Mouse (Mus musculus) embryonic facial prominence, embryonic 11.5 days (tissue): ENCODE data around the gene Suco. TPM values are rescaled to one million over a fixed set of nuclear protein-coding genes. Genes with fewer than 3 reads are reported as not detected.

Experiments
- ATAC-seq: fragments of 200-750 bp; cut with Nextera tagmentation; replicated peaks from 2 replicates; pipeline ENCODE4 v1.8.0; 2017; ENCODE audit warnings: low read depth; ENCODE audit not compliant: insufficient number of reproducible peaks, low FRiP score, low TSS enrichment
- DNase-seq: peaks from one replicate; pipeline ENCODE4 v3.0.0-alpha.2; 2015; ENCODE audit warnings: low spot score
- H3K27ac ChIP-seq: fragments of 300-500 bp; sonication (generic); replicated peaks from 2 replicates; pipeline ENCODE4 v1.5.1; 2014; ENCODE audit warnings: mild to moderate bottlenecking, low read depth, low read length, control low read depth
- H3K27me3 ChIP-seq: fragments of 300-500 bp; sonication (generic); 2 replicates; pipeline ENCODE4 v1.6.1; 2014; ENCODE audit warnings: mild to moderate bottlenecking, low read length, moderate library complexity, mixed read lengths; ENCODE audit not compliant: control insufficient read depth, insufficient read depth
- H3K36me3 ChIP-seq: fragments of 300-500 bp; sonication (generic); replicated peaks from 2 replicates; pipeline ENCODE4 v1.6.1; 2014; ENCODE audit warnings: low read depth, mild to moderate bottlenecking, low read length, moderate library complexity, mixed read lengths; ENCODE audit not compliant: control insufficient read depth, insufficient read depth
- H3K4me1 ChIP-seq: fragments of 300-500 bp; sonication (generic); 2 replicates; pipeline ENCODE4 v1.6.1; 2014; ENCODE audit warnings: low read length, mixed read lengths; ENCODE audit not compliant: control insufficient read depth, insufficient read depth
- H3K4me2 ChIP-seq: fragments of 300-500 bp; sonication (generic); 2 replicates; pipeline ENCODE4 v1.6.1; 2014; ENCODE audit warnings: low read depth, mild to moderate bottlenecking, control low read depth, low read length, moderate library complexity
- H3K4me3 ChIP-seq: fragments of 300-500 bp; sonication (generic); 2 replicates; pipeline ENCODE4 v1.5.1; 2014; ENCODE audit warnings: low read depth, low read length, control low read depth
- H3K9ac ChIP-seq: fragments of 300-500 bp; sonication (generic); replicated peaks from 2 replicates; pipeline ENCODE4 v1.6.1; 2014; ENCODE audit warnings: mild to moderate bottlenecking, control low read depth, low read length
- H3K9me3 ChIP-seq: fragments of 300-500 bp; sonication (generic); replicated peaks from 2 replicates; pipeline ENCODE4 v1.6.1; 2016; ENCODE audit warnings: mild to moderate bottlenecking, low read length, inconsistent platforms, mixed read lengths; ENCODE audit not compliant: control insufficient read depth
- WGBS: fragments of 180-500 bp; shearing (Covaris S2); extraction: QIAGEN DNeasy Blood & Tissue Kit; methylation state at CpG from one replicate; pipeline ENCODE4 v1.1.7; 2014; 5-methylcytosine and 5-hydroxymethylcytosine counted together
- polyA plus RNA-seq: library from polyadenylated mRNA; unstranded; fragments of >200 nt; fragmentation: Nextera tagmentation; extraction: Ambion mirVana; gene quantifications from 2 replicates; pipeline ENCODE4 v1.2.1, GENCODE M21; 2014

Suco gene
- polyA plus RNA-seq, 1 experiment from 2014 or later, result 30.5 TPM

- Histone ChIP-seq H3K4me2 (no peak overlapping the region), H3K9me3 (no peaks in the 10 kb centered on the region), H3K27me3 (no peaks in the 10 kb centered on the region), H3K4me1 (no peaks in the 10 kb centered on the region), H3K27ac (no peak overlapping the region), H3K9ac (no peak overlapping the region), H3K4me3 (no peak overlapping the region), H3K36me3 (no peaks in the 10 kb centered on the region)
- 79% methylated on average over 2 of the region's 2 CpGs for WGBS
- DNase-seq (no peak), ATAC-seq (no peak)
Measured at GRCm38 (mm10) chr1:161771293-161771692, 105.2 kb downstream of the Suco start.

- H3K4me2 ChIP-seq, result no peak overlapping the region
- 96% methylated on average over 1 of the region's 1 CpGs for WGBS
- H3K9me3 ChIP-seq, result no peaks in the 10 kb centered on the region
- H3K4me3 ChIP-seq, result no peak overlapping the region
- ATAC-seq (no peak), DNase-seq (no peak)
- no peaks in the 10 kb centered on the region for H3K36me3 ChIP-seq
- no peaks in the 10 kb centered on the region for H3K4me1 ChIP-seq
- H3K9ac ChIP-seq, result no peak overlapping the region
- no peak overlapping the region for H3K27ac ChIP-seq
- no peaks in the 10 kb centered on the region for H3K27me3 ChIP-seq
Measured at GRCm38 (mm10) chr1:161769329-161769728, 107.2 kb downstream of the Suco start.

DNA sequence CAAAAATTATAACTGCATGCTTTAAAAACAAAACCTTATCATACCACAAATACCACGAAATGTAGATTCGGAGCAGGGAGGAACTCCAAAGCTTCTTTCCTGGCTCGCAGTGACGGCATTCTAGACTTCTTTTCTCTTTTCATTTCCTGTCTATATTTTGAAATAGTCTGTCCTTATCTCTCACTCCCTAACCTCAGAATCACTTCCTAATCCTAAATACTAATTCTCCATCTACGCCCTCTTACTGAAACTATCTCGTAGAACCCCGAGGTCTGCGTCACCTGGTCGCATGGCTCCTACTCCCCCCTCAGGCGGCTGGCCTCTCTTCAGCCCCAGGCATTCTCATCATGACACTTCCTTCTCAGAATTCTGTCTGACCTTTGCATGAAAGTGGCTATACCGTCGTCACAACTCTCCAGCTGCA is 109.4 kb downstream of the Suco start:
- Histone ChIP-seq H3K9ac (no peak overlapping the region), H3K36me3 (no peaks in the 10 kb centered on the region), H3K27me3 (no peaks in the 10 kb centered on the region), H3K4me2 (no peak overlapping the region), H3K4me1 (no peaks in the 10 kb centered on the region), H3K4me3 (no peak overlapping the region), H3K27ac (no peak overlapping the region), H3K9me3 (no peaks in the 10 kb centered on the region)
- WGBS, result 68% methylated on average over 12 of the region's 12 CpGs
- ATAC-seq, result no peak
- DNase-seq, result no peak

- Histone ChIP-seq H3K4me2 (no peak overlapping the region), H3K27ac (no peak overlapping the region), H3K9me3 (no peaks in the 10 kb centered on the region), H3K36me3 (no peaks in the 10 kb centered on the region), H3K4me1 (no peaks in the 10 kb centered on the region), H3K9ac (no peak overlapping the region), H3K4me3 (no peak overlapping the region), H3K27me3 (no peaks in the 10 kb centered on the region)
- no peak for ATAC-seq
- DNase-seq, result no peak
- 46% methylated on average over 5 of the region's 5 CpGs for WGBS
Measured at GRCm38 (mm10) chr1:161766656-161767055, 109.8 kb downstream of the Suco start.

Other genes starting within 250 kb of the Suco start
- not detected in 2 replicates for gene Fasl, start 88.2 kb downstream of the Suco start, polyA plus RNA-seq
- gene Pigc, start 92.5 kb upstream of the Suco start, polyA plus RNA-seq, result 37.5 and 41.4 TPM in 2 replicates
- not detected in 2 replicates for gene 4930558K02Rik, start 103.0 kb upstream of the Suco start, polyA plus RNA-seq